Mouse (Mus musculus) left cerebral cortex, adult 11 months (tissue): ENCODE data around the gene Gm7257.

Experiments used
- DNase-seq: peaks from one replicate; pipeline ENCODE4 v3.0.0; 2022; ENCODE audit warnings: low spot score

Gm7257 gene

GRCm38 (mm10) chr9:36431584-36431983, at the start of gene Gm7257:
Gene Gm7257, plus strand, starts transcription at chr9:36431884.
- no peak for DNase-seq

- DNase-seq: no peak
Observed at GRCm38 (mm10) chr9:36402991-36403390, 28.7 kb upstream of the Gm7257 start.

GRCm38 (mm10) chr9:36435051-36435764, 3.5 kb downstream of the Gm7257 start:
- no peak for DNase-seq

GRCm38 (mm10) chr9:36475338-36475737, 43.7 kb downstream of the Gm7257 start, which contains the start of gene Gm9513:
Gene Gm9513, plus strand, starts transcription at chr9:36475638.
- DNase-seq: no peak
